Mouse (Mus musculus): ENCODE data around the gene Spic.
"Not testable (repeated sequence)": the region's sequence is repeated elsewhere in the genome, so short reads cannot be mapped to it uniquely, and the experiment has no call there.

Spic gene

DNA sequence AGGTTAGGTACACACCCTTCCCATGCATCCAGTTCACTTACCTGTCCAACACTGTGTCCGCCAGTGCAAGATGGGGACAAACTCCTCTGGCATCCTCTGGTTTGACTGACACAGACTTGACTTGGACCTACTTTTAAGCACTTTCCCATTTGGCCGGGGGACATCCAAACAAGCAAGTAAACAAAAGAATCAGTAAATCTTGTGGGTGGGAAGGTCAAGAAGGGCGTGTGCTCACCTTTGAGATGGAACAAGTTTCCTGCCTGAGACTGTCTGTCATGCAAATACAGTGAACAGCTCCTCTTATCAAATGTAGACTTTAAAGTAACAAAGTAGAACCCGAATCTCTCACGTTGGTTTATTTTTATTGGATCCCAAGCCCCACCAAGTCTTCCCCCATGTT, at the start of gene Spic:
Gene Spic (minus strand): TSS at position 91 of the 400 bp plus-strand sequence.
- DNase-seq = no peak

- DNase-seq = no peak
Observed at GRCm38 (mm10) chr10:88732309-88732622, 47.5 kb upstream of the Spic start.

DNA sequence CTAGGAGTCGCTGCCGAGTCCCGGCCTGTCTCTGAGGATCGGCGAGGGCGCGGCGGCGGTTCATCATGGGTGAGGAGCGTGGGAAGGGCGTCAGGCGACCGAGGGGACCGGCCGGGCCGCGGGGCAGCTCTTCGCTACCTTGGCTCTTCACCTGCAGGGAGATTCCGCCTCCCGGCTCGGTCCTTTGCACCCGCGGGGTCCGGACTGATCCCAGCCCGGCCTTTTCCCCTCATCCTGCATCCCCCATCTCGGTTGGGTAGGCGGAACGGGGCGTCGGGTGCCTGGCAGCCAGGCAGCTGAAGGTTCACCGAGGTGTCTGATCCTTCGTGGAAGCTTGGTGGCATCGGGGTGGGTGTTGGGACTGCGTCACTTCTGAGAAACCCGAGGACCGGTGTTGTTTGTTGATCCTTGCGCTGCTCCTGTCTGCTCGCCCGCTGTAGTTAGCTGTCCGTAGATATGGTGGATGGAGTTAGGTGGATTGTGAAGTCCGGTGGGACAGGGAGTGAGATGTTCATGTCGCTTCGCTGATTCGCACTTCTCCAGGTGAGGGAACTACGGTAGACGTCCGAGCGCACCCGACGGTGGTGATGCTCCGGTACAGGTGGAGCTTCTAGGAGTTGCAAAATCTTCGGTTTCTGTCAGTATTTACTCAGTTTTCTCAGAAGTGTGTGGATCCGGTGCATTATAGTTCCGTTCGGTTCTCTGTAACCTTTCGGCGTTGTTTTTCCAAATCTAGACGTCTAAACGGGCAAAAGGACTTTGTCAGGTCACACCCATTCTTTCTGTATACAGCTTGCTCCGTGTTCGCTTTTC, 46.9 kb upstream of the Spic start:
- DNase-seq = peak in 1 of 2 experiments; percentile 31

DNA sequence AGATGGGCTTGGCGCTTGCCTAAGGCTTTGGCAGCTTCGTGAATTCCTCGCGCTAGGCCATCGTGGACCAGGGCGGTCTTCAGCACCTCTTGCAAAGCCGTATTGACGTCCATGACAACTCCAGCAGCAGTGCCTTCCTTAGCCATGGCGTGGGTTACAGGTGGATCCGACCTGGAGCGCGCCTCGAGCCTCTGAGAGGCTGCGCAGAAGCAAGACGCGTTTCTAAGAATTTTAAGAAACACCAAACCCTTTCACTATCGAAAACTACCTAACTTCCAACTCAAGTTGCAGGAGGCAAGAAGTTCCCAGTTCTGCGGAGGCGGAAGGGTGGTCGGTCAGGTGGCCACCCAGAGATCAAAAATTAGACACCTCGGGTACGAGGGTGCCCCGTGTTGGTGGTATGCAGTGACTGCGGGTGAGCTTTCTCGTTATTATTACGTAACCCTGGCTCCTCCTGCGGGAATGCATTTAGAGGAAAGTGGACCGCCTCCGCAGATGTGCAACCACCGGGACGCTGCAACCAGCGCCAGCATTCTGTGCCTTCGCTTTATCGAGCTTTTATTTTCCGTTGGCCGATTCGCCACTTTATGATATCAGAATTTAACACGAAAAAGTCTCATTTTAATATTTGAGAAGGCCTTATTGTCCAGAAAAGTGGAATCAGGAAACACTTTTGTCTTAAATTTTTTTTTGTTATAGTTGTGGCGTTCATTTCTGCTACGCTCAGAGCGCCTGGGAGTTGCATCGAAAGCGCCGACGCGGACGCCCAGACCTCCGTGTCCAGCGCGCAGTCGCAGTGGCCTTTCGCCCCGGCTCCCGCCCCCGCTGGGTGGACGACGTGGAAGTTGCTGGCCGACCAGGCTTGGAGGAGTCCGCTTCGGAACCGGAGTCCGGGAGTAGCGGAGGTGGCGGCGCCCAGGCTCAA, 46.0 kb upstream of the Spic start, which contains the start of gene Arl1:
Gene Arl1 (plus strand): TSS at position 288 of the 925 bp plus-strand sequence.
- DNase-seq = peak; percentile 74 to 75

DNA sequence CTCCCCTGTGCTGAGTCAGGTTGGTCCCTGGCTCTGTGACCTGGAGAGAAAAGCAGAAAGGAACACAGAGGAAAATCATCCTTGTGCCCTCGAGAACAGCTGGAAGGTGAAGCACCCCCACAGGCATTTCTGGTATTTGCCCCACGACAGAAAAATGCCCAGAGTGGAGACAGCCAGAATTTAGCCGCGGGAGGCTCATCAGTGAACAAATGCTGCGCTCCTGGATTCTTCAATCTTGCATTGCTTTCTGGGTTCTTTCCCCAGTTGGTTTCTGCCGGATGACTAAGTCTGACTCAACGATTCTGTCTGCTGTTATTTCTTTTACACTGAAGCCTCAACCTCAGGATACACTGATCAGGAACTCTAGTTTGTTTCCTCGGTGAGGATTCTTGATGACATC, 43.4 kb upstream of the Spic start:
- DNase-seq = no peak

- DNase-seq = no peak
Observed at GRCm38 (mm10) chr10:88727128-88727527, 42.3 kb upstream of the Spic start.

GRCm38 (mm10) chr10:88725343-88725742, 40.5 kb upstream of the Spic start:
- no peak for DNase-seq

DNA sequence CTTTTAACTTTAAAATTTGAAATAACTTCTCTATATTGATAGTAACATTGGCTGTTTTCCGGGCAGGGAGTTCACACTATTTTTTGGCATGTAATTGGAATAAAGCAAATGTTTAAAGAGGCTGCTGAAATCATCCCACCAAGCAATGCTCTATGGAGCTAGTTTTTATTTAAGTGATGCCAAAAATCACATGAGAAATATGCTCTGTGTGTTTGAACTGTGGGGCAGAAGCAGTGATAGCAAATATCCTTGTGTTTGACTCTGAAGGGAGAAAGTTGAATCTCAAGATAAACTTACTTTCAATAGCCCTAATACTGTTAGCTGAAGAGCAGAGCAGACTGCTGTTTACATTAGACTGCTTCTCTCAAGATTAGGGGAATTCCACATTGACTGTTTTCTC, 34.8 kb upstream of the Spic start:
- DNase-seq = no peak

DNA sequence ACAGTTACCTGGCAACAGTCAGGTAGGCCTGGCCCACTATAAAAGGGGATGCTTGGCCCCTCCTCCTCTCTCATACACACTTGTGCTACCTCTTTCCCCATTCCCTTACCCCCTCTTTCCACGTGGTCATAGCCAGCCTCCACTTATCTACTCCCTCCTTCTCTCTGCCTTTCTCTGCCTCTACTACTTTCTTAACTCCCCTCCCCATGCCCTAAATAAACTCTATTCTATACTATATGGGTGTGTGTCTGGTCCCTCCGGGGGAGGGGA, 32.9 kb upstream of the Spic start:
- DNase-seq = no peak

DNA sequence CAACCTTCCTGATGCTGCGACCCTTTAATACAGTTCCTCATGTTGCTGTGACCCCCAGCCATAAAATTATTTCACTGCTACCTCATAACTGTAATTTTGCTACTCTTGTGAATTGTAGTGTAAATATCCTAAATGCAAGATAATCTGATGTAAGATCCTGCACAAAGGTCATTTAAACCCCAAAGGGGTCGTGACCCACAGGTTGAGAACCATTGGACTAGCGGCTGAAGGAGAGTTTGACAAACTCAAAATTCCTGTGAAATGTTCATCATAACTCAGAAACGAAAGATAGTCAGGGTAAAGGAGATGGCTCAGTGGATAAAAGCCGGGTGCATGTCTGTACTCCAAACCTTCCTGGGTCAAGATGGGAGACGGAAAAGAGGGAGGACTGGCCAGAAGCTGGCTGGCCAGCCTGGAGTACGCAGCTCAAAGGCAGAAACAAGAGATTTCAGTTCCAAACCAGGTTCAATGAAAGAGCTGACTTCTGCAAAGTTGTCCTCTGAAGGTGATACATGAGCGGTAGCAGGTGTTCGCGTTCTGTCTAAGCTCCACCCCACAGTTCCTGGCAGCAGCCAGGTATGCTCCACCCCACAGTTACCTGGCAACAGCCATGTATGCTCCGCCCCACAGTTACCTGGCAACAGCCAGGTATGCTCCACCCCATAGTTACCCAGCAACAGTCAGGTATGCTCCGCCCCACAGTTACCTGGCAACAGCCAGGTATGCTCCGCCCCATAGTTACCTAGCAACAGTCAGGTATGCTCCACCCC, 32.4 kb upstream of the Spic start:
- DNase-seq = no peak

DNA sequence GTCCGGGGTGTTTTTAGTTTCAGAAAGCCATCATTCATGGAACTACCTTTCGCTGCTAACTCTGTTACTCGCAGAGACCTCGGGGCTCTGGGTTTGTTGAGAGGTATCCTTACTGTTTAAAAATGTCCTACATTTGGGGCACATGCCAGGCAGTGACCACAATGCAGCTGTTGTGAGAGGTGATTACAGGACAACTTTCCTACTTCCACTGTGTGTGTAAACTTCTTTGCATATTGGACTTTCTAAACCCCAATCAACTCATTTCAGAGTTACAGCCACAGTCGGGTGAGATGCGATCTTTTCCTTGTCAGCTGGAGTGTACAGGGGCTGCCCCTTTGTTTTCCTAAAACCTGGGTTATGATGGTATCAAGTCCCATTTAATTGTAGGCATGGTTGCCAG, 30.8 kb upstream of the Spic start:
- no peak for DNase-seq

- DNase-seq = no peak
Observed at GRCm38 (mm10) chr10:88714744-88715143, 29.9 kb upstream of the Spic start.

DNA sequence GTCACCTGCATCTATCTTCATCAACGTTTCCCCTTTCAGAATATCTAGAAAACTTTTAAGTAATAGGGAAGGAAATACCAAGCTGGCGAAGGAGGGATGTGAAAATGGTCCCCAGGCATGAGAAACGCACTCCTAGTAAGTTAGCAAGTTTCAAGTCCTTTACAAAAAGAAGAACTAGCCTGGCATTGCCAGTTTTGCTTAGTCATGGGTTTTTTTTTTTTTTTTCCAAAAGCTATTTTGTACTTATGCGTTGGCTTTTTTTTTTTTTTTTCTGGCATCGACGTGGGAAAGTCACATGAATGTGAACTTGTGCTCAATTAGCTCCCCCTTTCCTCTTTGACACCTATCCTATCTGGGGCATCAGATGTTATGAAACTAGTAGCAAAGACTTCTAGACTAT, 27.5 kb upstream of the Spic start:
- no peak for DNase-seq

DNA sequence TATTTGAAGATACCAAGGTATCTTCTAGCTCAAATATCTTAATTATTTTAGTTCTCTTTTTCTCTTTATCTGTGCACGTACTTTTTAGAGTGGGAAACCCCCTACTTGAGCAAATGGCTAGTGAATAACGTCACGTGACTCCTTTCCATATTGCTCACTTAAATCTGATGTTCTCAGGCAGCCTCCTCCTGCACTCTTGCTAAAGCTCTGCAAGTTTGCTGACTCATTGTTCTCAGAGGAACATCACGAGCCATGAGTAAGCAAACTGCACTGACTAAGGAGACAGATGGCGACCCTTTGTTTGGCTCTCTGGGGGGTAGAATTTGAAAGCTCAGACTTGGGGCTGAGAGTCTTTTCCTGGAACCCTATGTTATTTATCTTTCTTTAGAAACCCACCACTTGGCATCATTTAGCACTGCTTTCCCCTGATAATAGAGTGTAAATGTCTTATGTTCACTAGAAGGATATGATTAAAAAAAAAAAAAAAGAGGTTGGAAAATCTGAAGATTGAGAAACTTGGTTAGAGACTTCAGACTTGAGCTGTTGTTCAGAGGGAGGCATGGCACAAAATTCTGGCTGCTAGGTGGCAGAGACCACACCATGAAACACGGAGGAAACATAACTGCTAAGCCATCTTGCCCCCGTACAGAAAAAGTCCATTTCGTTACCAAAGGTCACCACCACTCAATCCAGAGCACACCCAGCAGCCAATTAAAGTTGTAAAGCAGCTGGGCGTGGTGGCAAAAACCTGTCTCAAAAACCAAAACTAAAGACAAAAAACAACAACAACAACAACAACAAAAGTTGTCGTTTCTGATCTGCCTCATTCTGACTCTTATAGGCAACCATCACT, 24.1 kb upstream of the Spic start:
- DNase-seq = no peak

DNA sequence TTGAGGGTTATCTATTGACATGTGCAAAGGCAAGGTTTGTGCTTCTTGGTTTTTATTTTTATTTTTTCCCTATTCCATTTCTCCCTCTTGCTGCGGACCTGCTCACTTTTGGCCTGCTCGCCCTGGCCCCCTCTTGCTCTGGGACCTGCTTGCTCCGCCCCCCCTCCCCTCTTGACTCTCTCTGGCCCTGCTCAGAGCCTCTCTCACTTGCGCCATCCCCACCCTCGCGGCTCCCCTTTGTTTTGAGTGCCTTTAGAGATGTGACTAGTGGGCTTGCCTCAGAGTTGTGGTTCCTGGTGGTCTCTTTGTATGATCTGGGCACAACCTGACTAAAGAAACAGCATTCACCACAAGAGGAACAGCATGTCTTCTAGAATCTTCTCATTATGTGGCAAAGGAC, 16.1 kb upstream of the Spic start:
- no peak for DNase-seq

DNA sequence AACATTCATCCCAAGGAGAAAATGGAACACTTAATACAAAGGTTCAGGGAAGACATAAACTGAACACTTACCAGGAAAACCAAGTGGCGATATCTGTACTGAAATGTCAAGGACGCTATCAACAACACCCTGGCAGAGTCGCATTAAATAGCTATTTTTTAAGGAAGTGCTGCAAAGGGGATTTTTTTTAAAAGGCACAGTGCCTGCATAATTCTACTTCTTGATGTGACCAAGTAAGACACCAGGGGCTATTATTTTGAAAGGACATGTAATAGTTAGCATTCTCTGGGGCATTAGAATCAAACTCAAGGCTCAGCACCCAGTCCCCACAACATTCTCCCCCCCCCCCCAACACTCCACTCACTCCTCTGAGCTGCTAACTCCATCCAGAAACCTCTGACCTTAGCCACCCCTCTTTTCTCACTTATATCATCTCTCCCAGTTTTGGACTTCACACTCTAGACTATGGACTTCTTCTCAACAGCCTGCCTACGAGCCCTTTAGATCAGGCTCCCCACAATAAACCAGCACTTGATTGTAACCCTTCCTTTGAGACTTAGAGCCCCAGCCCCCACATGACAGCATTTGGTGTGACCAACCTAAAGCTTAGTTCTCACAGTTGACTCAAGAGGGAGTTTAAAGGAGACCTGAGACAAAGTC, 1.8 kb downstream of the Spic start:
- no peak for DNase-seq

DNA sequence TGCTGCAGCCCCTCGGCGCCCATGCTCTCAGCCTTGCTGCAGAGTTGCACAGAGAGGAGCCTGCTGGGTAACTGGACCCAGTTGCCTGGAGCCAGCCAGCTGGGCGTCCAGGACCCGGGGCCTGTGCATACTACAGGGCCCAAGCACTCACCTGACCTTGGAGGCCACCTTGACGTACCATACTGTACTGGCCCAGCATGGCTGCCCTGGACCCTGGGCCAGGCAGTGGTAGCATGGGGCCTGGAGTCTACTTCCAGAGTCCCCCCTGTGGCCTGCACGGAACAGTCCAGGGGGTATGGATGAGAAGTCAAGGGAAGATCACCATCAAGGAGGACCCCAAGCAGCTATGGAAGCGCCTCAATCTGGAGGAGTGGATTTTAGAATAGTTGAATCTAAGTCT, 12.0 kb downstream of the Spic start:
- no peak for DNase-seq

- no peak for DNase-seq
Observed at GRCm38 (mm10) chr10:88672123-88672522, 12.7 kb downstream of the Spic start.

- DNase-seq = no peak
Observed at GRCm38 (mm10) chr10:88669719-88670118, 15.1 kb downstream of the Spic start.

DNA sequence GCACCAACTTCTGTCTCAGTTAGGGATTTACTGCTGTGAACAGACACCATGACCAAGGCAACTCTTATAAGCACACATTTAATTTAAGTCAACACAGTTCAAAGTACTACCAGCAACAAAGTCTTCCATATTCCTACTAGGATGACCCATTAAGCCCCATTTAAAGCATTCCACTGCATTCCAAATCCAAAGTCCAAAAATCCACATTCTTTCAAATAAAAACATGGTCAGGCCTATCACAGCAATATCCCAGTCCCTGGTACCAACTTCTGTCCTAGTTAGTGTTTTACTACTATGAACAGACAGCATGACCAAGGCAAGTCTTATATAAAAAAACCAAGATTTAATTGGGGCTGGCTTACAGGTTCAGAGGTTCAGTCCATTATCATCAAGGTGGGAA, 21.0 kb downstream of the Spic start:
- DNase-seq = not testable (repeated sequence)

DNA sequence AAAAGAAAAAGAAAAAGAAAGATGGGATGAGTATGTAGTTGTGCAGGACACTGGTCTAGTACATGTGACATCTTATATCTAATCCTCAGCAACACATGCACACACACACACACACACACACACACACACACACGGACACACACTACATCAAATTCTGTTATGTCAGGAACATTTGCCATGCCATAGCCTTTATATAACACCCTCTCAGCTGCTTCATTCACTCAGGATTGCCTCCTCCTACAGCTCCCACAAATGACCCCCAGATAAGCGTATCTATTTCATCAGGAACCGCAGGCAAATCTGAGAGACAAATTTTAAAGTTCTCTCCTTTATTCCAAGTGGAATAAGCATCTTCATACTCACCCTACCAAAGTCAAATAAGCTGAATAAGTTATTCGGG, 25.9 kb downstream of the Spic start:
- DNase-seq = no peak

- no peak for DNase-seq
Observed at GRCm38 (mm10) chr10:88645448-88645847, 39.4 kb downstream of the Spic start.
